Mouse (Mus musculus): ENCODE results near the gene Gm4846. TPM values are rescaled to one million over a fixed set of nuclear protein-coding genes. Genes with fewer than 3 reads are reported as not detected.
"Not testable (repeated sequence)": the region's sequence is repeated elsewhere in the genome, so short reads cannot be mapped to it uniquely, and the experiment has no call there.

Gene Gm4846
- 679 and 874 TPM in 2 replicates for polyA plus RNA-seq (2012; rRNA removed)

GRCm38 (mm10) chr1:166497488-166497887 lies at the start of gene Gm4846:
Gm4846 (minus strand) TSS chr1:166497588.
- DNase-seq (ENCODE audit: low read depth) = not testable (repeated sequence)

- DNase-seq (ENCODE audit: low read depth) = not testable (repeated sequence)
Measured at GRCm38 (mm10) chr1:166531521-166531920, 34.1 kb upstream of the Gm4846 start.

- DNase-seq (ENCODE audit: low read depth) = not testable (repeated sequence)
Measured at GRCm38 (mm10) chr1:166524709-166525108, 27.3 kb upstream of the Gm4846 start.

DNA sequence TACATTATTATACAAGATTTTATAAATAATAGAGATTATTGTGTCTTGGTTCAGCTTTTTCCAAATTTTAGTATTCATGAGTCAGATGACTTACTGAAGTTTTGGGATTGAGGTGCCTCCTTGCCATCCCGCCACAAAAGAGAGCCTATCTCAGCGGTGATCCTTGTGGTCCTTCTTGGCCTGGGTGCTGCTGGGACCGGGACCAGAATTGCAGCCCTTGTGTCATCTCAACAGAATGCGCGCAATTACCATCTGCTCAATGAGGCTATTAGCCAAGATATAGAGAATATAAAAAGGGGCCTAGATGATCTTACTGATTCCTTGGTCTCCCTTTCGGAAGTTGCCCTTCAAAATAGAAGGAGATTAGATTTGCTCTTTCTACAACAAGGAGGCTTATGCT lies 22.2 kb upstream of the Gm4846 start:
- not testable (repeated sequence) for DNase-seq (ENCODE audit: low read depth)

- DNase-seq (ENCODE audit: low read depth) = no peak
Measured at GRCm38 (mm10) chr1:166516556-166516955, 19.2 kb upstream of the Gm4846 start.

GRCm38 (mm10) chr1:166504206-166504605 lies 6.8 kb upstream of the Gm4846 start:
- not testable (repeated sequence) for DNase-seq (ENCODE audit: low read depth)

DNA sequence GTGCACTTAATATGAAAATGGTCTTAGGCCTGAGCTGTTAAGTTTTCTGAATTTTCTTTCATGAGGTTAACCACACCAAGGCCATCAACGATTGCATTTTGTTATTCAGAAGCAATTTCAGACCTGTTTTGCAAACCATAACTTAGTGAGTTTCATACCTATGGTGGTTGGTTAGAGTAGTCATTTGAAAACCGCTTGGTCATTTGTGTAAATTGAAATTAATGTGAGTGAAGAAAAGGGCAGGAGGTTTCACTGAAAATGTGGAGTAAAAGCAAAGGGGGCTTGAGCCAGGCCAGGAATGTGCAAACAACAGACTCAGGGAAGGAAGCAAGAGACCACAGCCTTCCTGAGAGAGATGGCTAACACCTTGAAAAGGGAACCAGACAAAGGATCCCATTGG lies 17.9 kb downstream of the Gm4846 start:
- no peak for DNase-seq (ENCODE audit: low read depth)

DNA sequence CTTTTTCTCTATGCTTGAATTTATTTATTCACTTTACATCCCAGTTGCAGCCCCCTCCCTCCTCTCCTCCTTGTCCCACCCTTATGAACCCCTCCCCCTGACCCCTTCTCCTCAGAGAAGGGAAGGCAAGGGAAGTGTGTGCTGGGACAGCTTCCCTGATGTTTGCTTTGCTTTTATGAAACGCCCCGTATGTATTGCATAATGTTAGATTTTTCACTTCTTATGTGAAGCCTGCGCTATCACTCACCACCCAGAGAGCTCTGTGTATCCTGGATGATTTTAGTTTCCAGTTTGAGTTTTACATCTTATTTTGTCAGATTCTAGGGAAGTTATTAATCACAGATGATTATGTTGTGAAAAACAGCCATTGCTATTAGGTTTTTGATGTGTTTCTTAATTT lies 30.2 kb downstream of the Gm4846 start:
- DNase-seq (ENCODE audit: low read depth) = no peak

- DNase-seq (ENCODE audit: low read depth) = no peak
Measured at GRCm38 (mm10) chr1:166462544-166462943, 34.8 kb downstream of the Gm4846 start.

- DNase-seq (ENCODE audit: low read depth) = no peak
Measured at GRCm38 (mm10) chr1:166441992-166442391, 55.4 kb downstream of the Gm4846 start.

GRCm38 (mm10) chr1:166439426-166439825 lies 58.0 kb downstream of the Gm4846 start:
- no peak for DNase-seq (ENCODE audit: low read depth)

Other genes starting within 250 kb of the Gm4846 start
- gene Ildr2, start 243.4 kb downstream of the Gm4846 start, polyA plus RNA-seq (2012; rRNA removed) = 4.1 and 6.8 TPM in 2 replicates
- 17.1 and 19.2 TPM in 2 replicates for gene Tada1, start 118.5 kb downstream of the Gm4846 start, polyA plus RNA-seq (2012; rRNA removed)
- gene Pogk, start 87.7 kb downstream of the Gm4846 start, polyA plus RNA-seq (2012; rRNA removed) = 14.1 and 14.5 TPM in 2 replicates
- not detected in 2 replicates for gene Gm4847, start 150.1 kb upstream of the Gm4846 start, polyA plus RNA-seq (2012; rRNA removed)
- gene Fmo9, start 184.3 kb upstream of the Gm4846 start, polyA plus RNA-seq (2012; rRNA removed) = 0.04 TPM in 1 of 2 replicates, not detected in the other

Measured in gonadal fat pad, adult 2 months (tissue).